Mouse (Mus musculus) bone marrow, adult 2 months (tissue): ENCODE data around the gene C1qtnf6.

Experiments used
- CTCF ChIP-seq: fragments of 200-500 bp; IDR thresholded peaks from 2 replicates; pipeline ENCODE4 v1.5.1; 2011; ENCODE audit warnings: low read length, control low read depth; ENCODE audit not compliant: control insufficient read depth, insufficient read depth
- POLR2A ChIP-seq: fragments of 200-500 bp; IDR thresholded peaks from 2 replicates; pipeline ENCODE4 v1.6.1; 2011; ENCODE audit warnings: low read depth, mild to moderate bottlenecking, control low read depth, low read length, borderline replicate concordance; ENCODE audit not compliant: control insufficient read depth

- no peak for TF ChIP-seq CTCF
- no peak for TF ChIP-seq POLR2A
Measured at GRCm38 (mm10) chr15:78473442-78473841, 57.8 kb downstream of the C1qtnf6 start.
